Mouse (Mus musculus): ENCODE measurements around the gene Iqcf6. TPM values are rescaled to one million over a fixed set of nuclear protein-coding genes. Genes with fewer than 3 reads are reported as not detected.

The Iqcf6 gene
- polyA plus RNA-seq, 1 experiment, result not detected

- TF ChIP-seq CTCF (IDR thresholded peaks at IDR 0.05; ENCODE audit: low read depth, low read length) (no peak), POLR2A (IDR thresholded peaks at IDR 0.05; ENCODE audit: borderline replicate concordance, low read depth, low read length) (no peak)
- Histone ChIP-seq H3K4me1 (ENCODE audit: control insufficient read depth, insufficient read depth, low read length) (peaks cover 12% of the 10 kb centered on the region; the same call in 1 of the 2 replicates), H3K27ac (ENCODE audit: insufficient read depth, low read depth, low read length) (no peak overlapping the region), H3K4me3 (ENCODE audit: insufficient read depth, low read length) (no peak overlapping the region)
Measured at GRCm38 (mm10) chr9:106675965-106676364, 49.6 kb downstream of the Iqcf6 start.

- peaks cover 12% of the 10 kb centered on the region; the same call in 1 of the 2 replicates for H3K4me1 ChIP-seq (ENCODE audit: control insufficient read depth, insufficient read depth, low read length)
- H3K4me3 ChIP-seq (ENCODE audit: insufficient read depth, low read length), result no peak overlapping the region
- TF ChIP-seq CTCF (IDR thresholded peaks at IDR 0.05; ENCODE audit: low read depth, low read length) (no peak), POLR2A (IDR thresholded peaks at IDR 0.05; ENCODE audit: borderline replicate concordance, low read depth, low read length) (no peak)
- no peak overlapping the region for H3K27ac ChIP-seq (ENCODE audit: insufficient read depth, low read depth, low read length)
Measured at GRCm38 (mm10) chr9:106676571-106676970, 50.2 kb downstream of the Iqcf6 start.

Other genes with a start within 250 kb of the Iqcf6 start
- gene Rpl29, start 197.1 kb upstream of the Iqcf6 start, polyA plus RNA-seq (2012; ENCODE audit: insufficient read depth, insufficient read length, missing spikeins), result 299 and 319 TPM in 2 replicates
- gene Acy1, start 188.3 kb upstream of the Iqcf6 start, polyA plus RNA-seq (2012; ENCODE audit: insufficient read depth, insufficient read length, missing spikeins), result 1.3 and 1.6 TPM in 2 replicates
- 27.6 and 32.0 TPM in 2 replicates for gene Abhd14b, start 179.1 kb upstream of the Iqcf6 start, polyA plus RNA-seq (2012; ENCODE audit: insufficient read depth, insufficient read length, missing spikeins)
- gene Abhd14a, start 178.9 kb upstream of the Iqcf6 start, polyA plus RNA-seq (2012; ENCODE audit: insufficient read depth, insufficient read length, missing spikeins), result 5.4 and 8.3 TPM in 2 replicates
- gene Pcbp4, start 173.3 kb upstream of the Iqcf6 start, polyA plus RNA-seq (2012; ENCODE audit: insufficient read depth, insufficient read length, missing spikeins), result 17.8 and 19.5 TPM in 2 replicates
- not detected in 2 replicates for gene Gpr62, start 160.6 kb upstream of the Iqcf6 start, polyA plus RNA-seq (2012; ENCODE audit: insufficient read depth, insufficient read length, missing spikeins)
- 7.8 and 11.2 TPM in 2 replicates for gene Rrp9, start 150.6 kb upstream of the Iqcf6 start, polyA plus RNA-seq (2012; ENCODE audit: insufficient read depth, insufficient read length, missing spikeins)
- 21.0 and 22.0 TPM in 2 replicates for gene Parp3, start 149.6 kb upstream of the Iqcf6 start, polyA plus RNA-seq (2012; ENCODE audit: insufficient read depth, insufficient read length, missing spikeins)
- not detected in 2 replicates for gene Iqcf1, start 126.6 kb upstream of the Iqcf6 start, polyA plus RNA-seq (2012; ENCODE audit: insufficient read depth, insufficient read length, missing spikeins)
- gene Iqcf5, start 112.0 kb upstream of the Iqcf6 start, polyA plus RNA-seq (2012; ENCODE audit: insufficient read depth, insufficient read length, missing spikeins), result not detected in 2 replicates
- gene Iqcf3, start 65.0 kb upstream of the Iqcf6 start, polyA plus RNA-seq (2012; ENCODE audit: insufficient read depth, insufficient read length, missing spikeins), result 0.64 and 0.71 TPM in 2 replicates
- not detected in 2 replicates for gene Iqcf4, start 55.6 kb upstream of the Iqcf6 start, polyA plus RNA-seq (2012; ENCODE audit: insufficient read depth, insufficient read length, missing spikeins)
- not detected in 2 replicates for gene Grm2, start 29.5 kb downstream of the Iqcf6 start, polyA plus RNA-seq (2012; ENCODE audit: insufficient read depth, insufficient read length, missing spikeins)
- gene Tex264, start 59.3 kb downstream of the Iqcf6 start, polyA plus RNA-seq (2012; ENCODE audit: insufficient read depth, insufficient read length, missing spikeins), result 75.3 and 106 TPM in 2 replicates
- 7.6 and 8.5 TPM in 2 replicates for gene Rad54l2, start 162.6 kb downstream of the Iqcf6 start, polyA plus RNA-seq (2012; ENCODE audit: insufficient read depth, insufficient read length, missing spikeins)
- gene Dcaf1, start 195.3 kb downstream of the Iqcf6 start, polyA plus RNA-seq (2012; ENCODE audit: insufficient read depth, insufficient read length, missing spikeins), result 6.5 and 7.2 TPM in 2 replicates